Mouse (Mus musculus) heart, adult 18-20 months (tissue): ENCODE results near the gene Slc28a1. TPM values are rescaled to one million over a fixed set of nuclear protein-coding genes. Genes with fewer than 3 reads are reported as not detected.
A peak's percentile ranks its signal among the peaks of the same experiment; 100 is the strongest.

Source experiments
- DNase-seq, 2 experiments: peaks; one replicate each; pipeline ENCODE4 v3.0.0; 2021 to 2022; ENCODE audit warnings: mixed read lengths in 1 of 2
- long read RNA-seq, 2 experiments: library from polyadenylated mRNA; stranded (forward); transcript quantifications; one replicate each; pipeline ENCODE4 v2.0.0; 2021
- total RNA-seq, 2 experiments: library from RNA; stranded (reverse); gene quantifications; 2 replicates each; pipeline ENCODE4 v1.2.3; 2021

Slc28a1 gene
- under 1 TPM; 0.12 to 0.21 TPM for total RNA-seq
- long read RNA-seq, experiment 1, partial matches to known transcripts = 0 of 1 reads
- long read RNA-seq, experiment 1, other reads (novel, unspliced or antisense) = 1 of 1 reads
- long read RNA-seq, experiment 2 = 0 reads

- DNase-seq = no peak
Observed at GRCm38 (mm10) chr7:81114555-81114954, at the start of gene Slc28a1. Gene Slc28a1, plus strand, starts transcription at chr7:81114799.

DNA sequence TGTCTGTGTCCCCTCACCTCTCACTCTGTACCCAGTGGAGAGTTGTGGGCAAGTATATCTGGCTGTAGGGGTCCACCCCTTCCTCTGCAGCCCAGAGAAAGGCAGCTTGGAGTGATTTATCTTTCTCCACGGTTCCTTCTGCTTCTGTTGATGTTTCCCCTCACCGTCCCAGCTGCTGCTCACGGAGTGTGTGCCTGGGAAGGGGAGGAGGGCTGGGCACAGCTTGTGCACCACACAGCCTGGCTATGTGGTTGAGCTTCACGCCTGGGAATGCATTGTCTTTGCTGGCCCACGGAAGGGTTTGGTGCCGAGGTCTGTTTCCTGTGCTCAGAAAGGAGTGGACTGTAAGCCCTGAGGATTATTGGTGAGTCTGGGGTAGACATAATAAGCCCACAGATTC lies 47.9 kb upstream of the Slc28a1 start:
- DNase-seq = no peak

DNA sequence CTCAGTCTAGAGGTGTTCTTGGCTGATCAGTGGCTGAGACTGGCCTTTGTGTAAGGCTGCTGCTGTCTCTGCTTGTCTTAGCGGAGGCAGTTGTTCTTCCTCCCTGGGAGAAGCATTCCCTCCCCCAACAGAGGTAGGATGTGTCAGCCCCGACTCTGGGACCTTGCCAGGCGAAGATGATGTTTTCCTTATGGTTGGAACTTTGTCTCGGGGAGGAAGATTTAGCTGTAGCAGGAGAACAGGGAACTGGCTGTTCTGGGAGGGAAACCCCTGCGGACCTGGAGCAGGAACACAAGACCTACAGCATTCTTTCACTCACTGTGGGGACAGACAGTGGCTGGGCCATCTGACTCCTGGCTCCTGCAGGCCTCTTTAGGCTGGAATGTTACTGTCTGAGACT lies 42.1 kb upstream of the Slc28a1 start:
- peak; percentile 90 to 92 for DNase-seq

- DNase-seq = no peak
Observed at GRCm38 (mm10) chr7:81073273-81073672, 41.3 kb upstream of the Slc28a1 start.

DNA sequence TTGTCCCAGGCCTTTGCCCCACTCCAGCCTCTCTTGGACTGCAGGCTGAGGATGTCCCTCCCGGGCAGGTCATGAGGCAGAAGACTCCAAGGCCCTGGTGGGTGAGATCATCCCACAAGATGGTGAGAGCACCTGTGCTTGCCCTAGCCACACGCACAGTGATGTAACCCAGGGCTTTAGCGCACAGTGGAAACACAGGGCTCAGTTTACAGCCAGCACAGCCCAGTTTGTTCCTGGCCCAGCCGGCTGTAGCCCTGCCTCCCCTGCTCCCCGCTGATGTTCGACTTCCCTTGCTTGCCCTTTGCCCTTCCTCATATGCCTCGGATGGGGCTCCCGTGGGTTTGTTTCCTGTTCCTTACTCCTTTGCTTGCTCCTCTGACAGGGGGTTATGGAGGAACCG lies 40.1 kb upstream of the Slc28a1 start:
- DNase-seq = no peak

GRCm38 (mm10) chr7:81075299-81075698 lies 39.3 kb upstream of the Slc28a1 start:
- DNase-seq = no peak

GRCm38 (mm10) chr7:81075732-81076131 lies 38.9 kb upstream of the Slc28a1 start:
- DNase-seq = no peak

DNA sequence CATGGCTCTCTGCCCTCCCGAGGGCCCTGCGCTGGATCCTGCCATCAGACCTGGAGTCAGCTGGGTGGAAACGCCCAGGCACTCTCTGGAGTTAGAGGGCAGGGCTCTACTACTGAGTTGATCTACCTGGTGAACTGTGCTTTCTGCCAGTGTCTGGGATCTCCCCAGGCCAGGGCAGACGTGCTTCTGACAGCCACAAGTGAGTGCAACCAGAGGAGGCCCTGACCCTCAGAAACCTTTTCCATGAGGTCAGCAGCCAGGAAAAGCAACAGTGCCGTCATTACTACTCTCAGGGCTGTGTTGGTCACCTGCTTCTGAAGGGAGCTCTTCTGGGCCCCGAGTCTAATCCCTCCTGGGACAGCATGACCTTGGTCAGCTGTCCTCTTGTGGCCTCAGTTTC lies 37.6 kb upstream of the Slc28a1 start:
- peak; percentile 75 to 84 for DNase-seq

GRCm38 (mm10) chr7:81078740-81079139 lies 35.9 kb upstream of the Slc28a1 start:
- DNase-seq = peak; percentile 76 to 78

DNA sequence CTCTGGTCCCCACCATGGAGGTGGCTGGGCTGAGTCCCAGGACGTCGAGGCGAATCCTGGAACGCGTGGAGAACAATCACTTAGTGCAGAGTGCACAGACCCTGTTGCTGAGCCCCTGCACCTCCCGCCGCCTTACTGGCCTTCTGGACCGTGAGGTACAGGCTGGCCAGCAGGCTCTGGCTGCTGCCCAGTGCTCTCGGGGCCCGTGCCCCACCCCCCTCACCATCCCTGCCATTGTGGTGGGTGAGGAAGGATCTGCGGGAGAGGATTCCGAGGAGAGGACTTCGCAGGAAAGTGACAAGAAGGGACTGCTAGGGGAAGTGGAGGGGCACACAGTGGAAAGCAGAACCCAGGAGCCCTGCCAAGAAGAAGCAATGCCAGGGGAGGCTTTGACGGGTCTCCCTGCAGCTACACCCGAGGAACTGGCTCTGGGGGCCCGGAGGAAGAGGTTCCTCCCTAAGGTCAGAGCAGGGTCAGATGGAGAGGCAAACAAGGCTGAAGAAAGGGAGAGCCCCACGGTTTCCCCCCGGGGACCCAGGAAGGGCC lies 21.1 kb upstream of the Slc28a1 start:
- DNase-seq = no peak

GRCm38 (mm10) chr7:81094104-81094757 lies 20.4 kb upstream of the Slc28a1 start:
- DNase-seq = no peak

DNA sequence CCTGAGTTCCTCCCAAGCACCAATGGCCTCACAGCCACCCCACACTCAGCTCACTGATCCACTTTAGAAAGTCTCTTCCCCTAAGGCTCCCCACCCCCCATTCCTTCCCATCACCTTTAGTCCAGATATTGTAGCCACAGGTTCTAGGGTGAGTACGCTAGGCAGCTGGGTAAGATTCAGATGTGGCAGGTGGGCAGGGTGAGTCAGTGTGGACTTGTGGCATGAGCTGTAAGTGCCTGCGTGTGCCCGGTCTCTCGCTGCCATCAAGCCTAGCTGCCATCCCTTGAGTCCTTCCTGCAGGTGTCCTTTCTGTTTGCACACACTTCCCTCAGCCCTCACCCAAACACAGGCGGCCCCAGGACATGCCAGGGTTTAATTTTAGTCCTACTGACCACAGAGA lies 14.3 kb upstream of the Slc28a1 start:
- no peak for DNase-seq

DNA sequence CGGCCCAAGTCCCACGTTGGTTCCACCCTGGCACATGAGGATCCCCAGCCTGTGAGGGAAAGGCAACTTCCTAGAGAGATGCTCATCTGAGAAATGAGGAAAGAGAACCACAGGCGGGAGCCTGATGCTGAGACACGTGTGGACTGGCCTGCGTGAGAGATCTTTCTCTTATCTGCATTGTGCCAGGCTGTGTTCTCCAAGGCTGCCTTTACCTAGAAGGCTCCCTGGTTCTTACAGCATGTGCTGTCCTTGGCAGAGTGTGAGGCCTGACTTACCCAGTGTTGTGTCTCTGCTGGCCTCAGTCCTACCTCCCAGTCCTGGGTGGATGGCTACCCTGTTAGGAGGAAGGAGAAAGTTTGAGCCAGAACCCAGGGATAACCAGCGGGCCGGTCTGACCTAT lies 11.7 kb upstream of the Slc28a1 start:
- no peak for DNase-seq

DNA sequence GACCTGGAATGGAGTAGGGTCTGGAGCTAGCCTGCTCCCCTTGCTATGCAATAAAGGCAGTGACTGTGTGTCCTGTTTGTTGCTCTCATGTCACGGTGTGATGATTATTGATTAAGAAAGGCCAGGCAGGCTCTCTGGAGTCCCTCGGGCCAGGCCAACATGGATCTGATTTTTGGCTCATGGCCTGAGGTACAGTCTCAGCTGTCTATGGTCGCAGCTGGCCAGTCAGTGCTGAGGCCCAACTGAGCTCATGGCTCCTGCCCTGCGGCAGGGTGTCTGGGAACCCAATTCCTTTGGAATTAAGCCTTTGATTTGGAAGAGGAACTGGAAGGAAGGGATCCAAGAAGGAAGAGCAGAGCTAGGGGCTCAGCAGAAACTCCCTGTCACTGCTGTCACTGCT lies 9.1 kb upstream of the Slc28a1 start:
- peak in 1 of 2 experiments; percentile 64 for DNase-seq

GRCm38 (mm10) chr7:81108226-81108625 lies 6.4 kb upstream of the Slc28a1 start:
- no peak for DNase-seq

- peak; percentile 90 to 95 for DNase-seq
Observed at GRCm38 (mm10) chr7:81109717-81110651, 4.6 kb upstream of the Slc28a1 start.

DNA sequence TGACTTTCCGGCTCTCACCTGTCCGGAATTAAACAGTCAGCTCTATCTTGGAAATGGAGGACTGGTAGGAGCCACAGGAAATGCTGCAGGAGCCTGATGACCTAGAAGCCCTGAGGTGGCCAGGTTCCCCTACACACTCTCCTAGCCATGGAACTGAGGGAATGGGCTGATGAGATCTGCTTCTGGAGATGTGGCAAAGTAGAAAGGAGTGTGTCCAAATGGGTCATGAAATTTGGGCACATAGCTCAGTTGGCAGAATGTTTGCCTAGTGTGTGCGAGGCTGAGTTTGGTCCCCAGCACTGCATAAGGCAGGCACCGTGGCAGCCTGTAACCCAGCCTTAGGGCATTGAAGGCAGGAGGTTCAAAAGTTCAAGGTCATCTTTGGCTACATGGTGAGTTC lies 3.8 kb upstream of the Slc28a1 start:
- no peak for DNase-seq

GRCm38 (mm10) chr7:81111729-81112128 lies 2.9 kb upstream of the Slc28a1 start:
- peak in 1 of 2 experiments; percentile 47 for DNase-seq

DNA sequence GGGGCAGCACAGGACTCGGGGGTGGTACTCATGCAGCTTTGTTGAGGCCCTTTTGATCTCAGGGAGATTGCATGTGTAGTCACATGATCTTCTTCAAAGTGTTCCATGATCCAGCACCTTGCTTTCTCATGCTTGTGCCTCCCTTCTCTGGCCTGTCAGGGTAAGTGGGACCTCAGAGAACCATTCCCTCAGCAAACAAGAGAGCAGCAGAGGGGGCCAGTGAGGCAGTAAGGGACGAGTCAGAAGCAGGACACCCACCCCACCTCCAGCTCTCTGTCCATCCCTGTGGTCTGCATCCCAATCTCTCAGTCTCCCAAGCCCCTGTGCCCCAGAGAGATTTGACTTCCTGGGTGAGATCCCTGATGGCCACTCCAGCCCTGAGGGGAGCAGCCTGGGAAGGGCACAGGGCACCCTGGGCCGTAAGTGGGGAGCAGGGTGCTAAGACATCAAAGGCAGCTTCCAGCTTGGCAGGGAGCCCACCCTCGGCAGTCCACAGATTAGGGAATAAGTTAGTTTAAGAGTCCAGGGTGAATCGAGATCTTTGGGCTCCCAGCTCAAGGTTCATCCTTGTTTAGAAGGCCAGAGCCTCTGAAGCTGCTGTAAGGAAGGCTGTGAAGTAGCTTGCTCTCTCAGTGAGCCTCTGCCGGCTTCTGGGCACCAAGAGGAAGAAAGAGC lies 1.8 kb upstream of the Slc28a1 start:
- DNase-seq = no peak

- DNase-seq = no peak
Observed at GRCm38 (mm10) chr7:81121099-81121498, 6.5 kb downstream of the Slc28a1 start.

GRCm38 (mm10) chr7:81122808-81123207 lies 8.2 kb downstream of the Slc28a1 start:
- no peak for DNase-seq

DNA sequence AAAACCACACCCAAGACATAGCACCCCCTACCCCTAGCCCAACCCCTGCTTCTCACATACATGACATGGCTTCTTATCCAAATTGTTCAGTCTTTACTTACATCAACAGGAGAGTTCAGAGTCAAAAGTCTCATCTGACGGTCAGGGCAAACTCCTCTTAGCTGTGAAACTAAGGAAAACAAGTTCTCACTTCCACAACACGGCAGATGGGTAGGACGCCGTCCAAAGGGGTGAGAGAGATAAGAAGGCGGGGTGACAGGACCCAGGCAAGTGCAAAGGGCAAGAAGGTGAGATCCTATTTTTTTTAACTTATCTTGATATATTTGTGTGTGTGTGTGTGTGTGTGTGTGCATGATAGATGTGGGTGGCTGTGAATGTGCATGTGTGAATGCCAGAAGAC lies 9.0 kb downstream of the Slc28a1 start:
- no peak for DNase-seq
